Mouse (Mus musculus): ENCODE data around the gene Rpl22. TPM values are rescaled to one million over a fixed set of nuclear protein-coding genes. Genes with fewer than 3 reads are reported as not detected.

Rpl22 gene
- polyA plus RNA-seq (2014; fragmentation: Nextera tagmentation; extraction: Ambion mirVana): 150 and 173 TPM in 2 replicates

DNA sequence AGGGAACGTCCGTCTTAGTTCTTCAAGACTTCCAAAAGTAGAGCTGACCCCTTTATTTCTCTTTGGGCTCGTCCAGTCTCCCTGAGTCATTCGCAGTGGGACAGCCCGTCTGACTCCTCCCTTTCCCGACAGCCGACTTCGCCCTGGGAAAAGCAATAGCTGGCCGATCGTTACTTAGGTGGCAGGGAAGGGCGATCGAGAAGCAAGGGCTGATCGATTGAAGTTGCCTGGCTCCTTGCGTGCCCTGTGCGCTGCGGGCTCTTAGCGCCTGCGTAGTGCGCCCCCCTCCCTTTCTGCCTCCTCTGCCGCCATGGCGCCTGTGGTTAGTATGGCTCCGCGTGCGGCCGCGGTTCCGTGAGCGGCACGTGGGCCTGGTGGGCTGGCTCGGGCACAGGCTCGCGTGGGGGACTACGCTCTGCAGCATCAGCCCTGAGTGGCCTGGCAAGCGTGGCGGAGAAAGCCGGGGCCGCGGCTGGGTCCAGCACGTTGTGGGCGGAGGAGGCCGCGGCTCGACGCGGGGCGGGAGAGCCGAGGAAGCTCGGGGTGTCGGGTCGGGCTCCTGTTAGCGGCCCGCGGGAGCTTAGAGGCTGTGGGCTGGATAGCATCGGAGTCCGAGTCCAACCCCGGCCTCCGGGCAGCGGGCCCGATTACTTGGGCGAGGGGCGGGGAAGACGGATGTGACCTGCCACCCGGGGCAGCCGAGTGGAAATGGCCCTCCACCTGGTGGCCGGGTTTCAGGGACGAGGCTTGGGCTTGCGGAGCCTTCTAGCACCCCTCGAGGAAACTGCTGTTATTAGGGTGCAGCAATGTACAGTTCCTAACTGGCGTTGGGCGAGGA is at the start of gene Rpl22:
Gene Rpl22 (plus strand): TSS at position 169 of the 838 bp plus-strand sequence.
- Histone ChIP-seq H3K4me3 (ENCODE audit: low read depth, low read length) (peak within 1 kb of the TSS; percentile 72), H3K4me1 (ENCODE audit: control insufficient read depth, insufficient read depth, low read length) (peaks cover 10% of the 10 kb centered on the region), H3K27me3 (ENCODE audit: control insufficient read depth, insufficient read depth, low read length) (no peaks in the 10 kb centered on the region; the same call in 1 of the 2 replicates), H3K9ac (replicated peaks; ENCODE audit: low read depth, low read length) (peak within 1 kb of the TSS; percentile 60), H3K36me3 (ENCODE audit: control insufficient read depth, insufficient read depth, low read length) (peaks cover 16% of the 10 kb centered on the region), H3K4me2 (ENCODE audit: low read depth, low read length) (peak within 1 kb of the TSS; percentile 58), H3K9me3 (ENCODE audit: control insufficient read depth, low read length) (no peaks in the 10 kb centered on the region), H3K27ac (ENCODE audit: low read depth, low read length) (peak within 1 kb of the TSS; percentile 67)
- ATAC-seq (ENCODE audit: low read depth): peak; percentile 96
- WGBS: under 1% methylated on average over 66 of the region's 70 CpGs

DNA sequence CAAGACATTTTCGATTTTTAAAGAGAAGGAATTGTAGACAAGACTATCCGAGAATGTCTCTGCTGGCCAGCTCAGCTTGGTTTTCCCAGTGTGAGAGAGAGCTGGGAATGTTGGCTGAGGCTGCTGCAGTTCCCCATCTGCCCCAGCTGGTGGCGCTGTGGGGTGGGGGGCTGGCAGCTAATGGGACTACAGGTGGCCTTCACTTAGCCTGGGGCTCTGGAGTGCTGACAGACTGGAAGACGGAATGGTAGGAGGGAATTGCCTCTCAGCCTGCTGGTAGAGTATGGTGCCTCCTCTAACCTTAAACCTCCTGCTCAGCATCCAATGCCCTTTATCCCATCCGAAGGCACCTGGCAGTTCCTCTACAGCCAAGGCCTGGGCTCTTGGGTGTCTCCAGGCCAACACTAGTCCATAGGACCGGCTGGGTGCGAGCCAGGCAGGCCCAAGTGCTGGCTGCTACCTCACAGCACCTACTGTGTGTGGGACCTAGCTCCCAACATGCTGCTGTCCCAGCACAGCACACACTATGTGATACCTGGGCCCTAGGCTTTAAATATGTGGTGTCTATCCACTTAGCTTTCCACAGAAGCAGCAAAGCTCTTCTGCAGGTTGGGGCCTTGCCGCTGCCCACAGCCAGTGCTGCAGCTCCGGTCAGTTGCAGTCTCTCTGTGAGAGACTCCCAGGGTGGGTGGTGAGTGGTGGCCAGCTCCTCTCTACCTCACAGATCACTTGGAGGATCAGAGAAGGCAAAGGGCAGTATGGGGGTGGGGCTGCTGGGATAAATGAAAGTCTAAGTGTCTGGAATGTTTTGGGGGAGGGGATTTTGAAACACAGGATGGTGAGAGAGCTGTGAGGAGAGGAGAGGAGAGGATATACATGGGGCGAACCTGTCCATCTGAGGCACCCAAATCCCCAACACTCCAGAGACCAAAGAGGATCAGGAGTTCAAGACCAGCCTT is 48.9 kb upstream of the Rpl22 start:
- ATAC-seq (ENCODE audit: low read depth): no peak
- 57% methylated on average over 10 of the region's 10 CpGs for WGBS
- Histone ChIP-seq H3K4me3 (ENCODE audit: low read depth, low read length) (no peak overlapping the region), H3K9me3 (ENCODE audit: control insufficient read depth, low read length) (no peaks in the 10 kb centered on the region), H3K27me3 (ENCODE audit: control insufficient read depth, insufficient read depth, low read length) (peaks cover 30% of the 10 kb centered on the region), H3K4me1 (ENCODE audit: control insufficient read depth, insufficient read depth, low read length) (peaks cover 15% of the 10 kb centered on the region; the same call in 1 of the 2 replicates), H3K36me3 (ENCODE audit: control insufficient read depth, insufficient read depth, low read length) (no peaks in the 10 kb centered on the region), H3K9ac (replicated peaks; ENCODE audit: low read depth, low read length) (no peak overlapping the region), H3K4me2 (ENCODE audit: low read depth, low read length) (no peak overlapping the region), H3K27ac (ENCODE audit: low read depth, low read length) (no peak overlapping the region)

DNA sequence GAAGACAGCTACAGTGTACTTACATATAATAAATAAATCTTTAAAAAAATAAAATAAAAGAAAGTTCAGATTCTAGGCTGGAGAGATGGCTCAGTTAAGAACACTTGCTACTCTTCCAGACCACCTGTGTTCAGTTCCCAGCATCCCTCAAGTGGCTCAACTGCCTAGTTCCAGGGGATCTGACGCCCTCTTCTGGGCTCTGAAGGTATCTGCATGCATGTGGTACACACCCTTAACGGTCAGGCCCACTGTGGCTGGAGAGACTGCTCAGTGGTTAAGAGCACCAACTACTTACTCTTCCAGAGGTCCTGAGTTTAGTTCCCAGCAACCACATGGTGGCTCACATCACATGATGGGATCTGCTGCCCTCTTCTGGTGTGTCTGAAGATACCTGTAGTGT is 47.6 kb upstream of the Rpl22 start:
- H3K9me3 ChIP-seq (ENCODE audit: control insufficient read depth, low read length): no peaks in the 10 kb centered on the region
- H3K9ac ChIP-seq (replicated peaks; ENCODE audit: low read depth, low read length): no peak overlapping the region
- WGBS: 65% methylated on average over 2 of the region's 2 CpGs
- no peaks in the 10 kb centered on the region for H3K36me3 ChIP-seq (ENCODE audit: control insufficient read depth, insufficient read depth, low read length)
- H3K4me2 ChIP-seq (ENCODE audit: low read depth, low read length): no peak overlapping the region
- peaks cover 42% of the 10 kb centered on the region for H3K27me3 ChIP-seq (ENCODE audit: control insufficient read depth, insufficient read depth, low read length)
- ATAC-seq (ENCODE audit: low read depth): no peak
- H3K27ac ChIP-seq (ENCODE audit: low read depth, low read length): no peak overlapping the region
- H3K4me3 ChIP-seq (ENCODE audit: low read depth, low read length): no peak overlapping the region
- peaks cover 17% of the 10 kb centered on the region for H3K4me1 ChIP-seq (ENCODE audit: control insufficient read depth, insufficient read depth, low read length)

GRCm38 (mm10) chr4:152278986-152279385 is 46.6 kb upstream of the Rpl22 start:
- Histone ChIP-seq H3K4me3 (ENCODE audit: low read depth, low read length) (no peak overlapping the region), H3K36me3 (ENCODE audit: control insufficient read depth, insufficient read depth, low read length) (no peaks in the 10 kb centered on the region), H3K9ac (replicated peaks; ENCODE audit: low read depth, low read length) (no peak overlapping the region), H3K9me3 (ENCODE audit: control insufficient read depth, low read length) (no peaks in the 10 kb centered on the region), H3K27ac (ENCODE audit: low read depth, low read length) (no peak overlapping the region), H3K4me2 (ENCODE audit: low read depth, low read length) (no peak overlapping the region), H3K4me1 (ENCODE audit: control insufficient read depth, insufficient read depth, low read length) (peaks cover 15% of the 10 kb centered on the region), H3K27me3 (ENCODE audit: control insufficient read depth, insufficient read depth, low read length) (peaks cover 52% of the 10 kb centered on the region)
- ATAC-seq (ENCODE audit: low read depth): no peak
- 69% methylated on average over 23 of the region's 23 CpGs for WGBS

- Histone ChIP-seq H3K36me3 (ENCODE audit: control insufficient read depth, insufficient read depth, low read length) (no peaks in the 10 kb centered on the region), H3K9ac (replicated peaks; ENCODE audit: low read depth, low read length) (no peak overlapping the region), H3K27me3 (ENCODE audit: control insufficient read depth, insufficient read depth, low read length) (peaks cover 61% of the 10 kb centered on the region), H3K4me1 (ENCODE audit: control insufficient read depth, insufficient read depth, low read length) (peaks cover 14% of the 10 kb centered on the region), H3K4me2 (ENCODE audit: low read depth, low read length) (no peak overlapping the region), H3K27ac (ENCODE audit: low read depth, low read length) (no peak overlapping the region), H3K4me3 (ENCODE audit: low read depth, low read length) (no peak overlapping the region), H3K9me3 (ENCODE audit: control insufficient read depth, low read length) (no peaks in the 10 kb centered on the region)
- no peak for ATAC-seq (ENCODE audit: low read depth)
- 69% methylated on average over 15 of the region's 15 CpGs for WGBS
These were observed 43.9 kb upstream of the Rpl22 start for GRCm38 (mm10) chr4:152281601-152282000.

- ATAC-seq (ENCODE audit: low read depth): no peak
- Histone ChIP-seq H3K4me1 (ENCODE audit: control insufficient read depth, insufficient read depth, low read length) (peaks cover 22% of the 10 kb centered on the region), H3K4me2 (ENCODE audit: low read depth, low read length) (peak overlapping the region; percentile 51), H3K27me3 (ENCODE audit: control insufficient read depth, insufficient read depth, low read length) (peaks cover 72% of the 10 kb centered on the region), H3K27ac (ENCODE audit: low read depth, low read length) (no peak overlapping the region), H3K4me3 (ENCODE audit: low read depth, low read length) (peak overlapping the region; percentile 27), H3K9ac (replicated peaks; ENCODE audit: low read depth, low read length) (peak overlapping the region; percentile 18; the same call in 1 of the 2 replicates), H3K9me3 (ENCODE audit: control insufficient read depth, low read length) (no peaks in the 10 kb centered on the region), H3K36me3 (ENCODE audit: control insufficient read depth, insufficient read depth, low read length) (no peaks in the 10 kb centered on the region)
- WGBS: 19% methylated on average over 27 of the region's 34 CpGs
These were observed 42.8 kb upstream of the Rpl22 start for GRCm38 (mm10) chr4:152282721-152283120.

DNA sequence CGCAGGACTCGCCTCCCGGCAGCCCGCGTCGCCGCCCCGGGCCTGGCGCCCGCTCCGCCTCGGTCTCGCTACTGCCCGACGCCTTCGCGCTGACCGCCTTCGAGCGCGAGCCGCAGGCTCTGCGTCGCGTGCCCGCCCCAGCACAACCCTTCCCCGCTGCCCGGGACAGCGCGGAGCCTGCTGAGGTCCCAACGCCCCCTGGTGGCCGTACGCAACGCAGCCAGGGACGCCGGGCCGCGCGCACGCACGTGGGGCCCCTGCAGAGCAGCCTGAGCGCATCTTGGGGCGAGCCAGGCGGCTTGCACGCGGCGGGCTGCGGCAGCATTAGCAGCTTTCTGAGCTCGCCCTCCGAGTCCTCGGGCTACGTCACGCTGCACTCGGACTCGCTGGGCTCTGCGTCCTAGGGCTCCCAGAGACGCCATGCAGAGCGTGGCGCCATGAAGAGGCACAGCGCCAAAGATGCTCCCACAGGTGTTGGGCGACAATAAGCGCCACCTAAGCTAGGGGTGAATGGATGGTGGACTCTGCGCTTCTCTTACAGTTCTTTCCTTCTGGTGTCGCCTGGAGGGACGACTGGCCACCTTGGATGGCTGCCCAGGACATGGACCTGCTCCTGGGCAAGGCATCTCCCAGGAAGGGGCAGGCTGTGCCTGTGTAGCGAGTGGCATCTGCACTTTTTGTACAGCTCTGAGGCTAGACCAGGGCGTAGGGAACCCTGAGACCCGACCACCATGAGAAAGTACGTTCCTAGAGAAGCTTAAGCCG is 42.2 kb upstream of the Rpl22 start:
- peak; percentile 78 for ATAC-seq (ENCODE audit: low read depth)
- Histone ChIP-seq H3K4me1 (ENCODE audit: control insufficient read depth, insufficient read depth, low read length) (peaks cover 22% of the 10 kb centered on the region), H3K36me3 (ENCODE audit: control insufficient read depth, insufficient read depth, low read length) (no peaks in the 10 kb centered on the region), H3K9me3 (ENCODE audit: control insufficient read depth, low read length) (no peaks in the 10 kb centered on the region), H3K27ac (ENCODE audit: low read depth, low read length) (no peak overlapping the region), H3K27me3 (ENCODE audit: control insufficient read depth, insufficient read depth, low read length) (peaks cover 77% of the 10 kb centered on the region), H3K4me3 (ENCODE audit: low read depth, low read length) (peak overlapping the region; percentile 27), H3K4me2 (ENCODE audit: low read depth, low read length) (peak overlapping the region; percentile 51), H3K9ac (replicated peaks; ENCODE audit: low read depth, low read length) (peak overlapping the region; percentile 18; the same call in 1 of the 2 replicates)
- 7% methylated on average over 50 of the region's 70 CpGs for WGBS

DNA sequence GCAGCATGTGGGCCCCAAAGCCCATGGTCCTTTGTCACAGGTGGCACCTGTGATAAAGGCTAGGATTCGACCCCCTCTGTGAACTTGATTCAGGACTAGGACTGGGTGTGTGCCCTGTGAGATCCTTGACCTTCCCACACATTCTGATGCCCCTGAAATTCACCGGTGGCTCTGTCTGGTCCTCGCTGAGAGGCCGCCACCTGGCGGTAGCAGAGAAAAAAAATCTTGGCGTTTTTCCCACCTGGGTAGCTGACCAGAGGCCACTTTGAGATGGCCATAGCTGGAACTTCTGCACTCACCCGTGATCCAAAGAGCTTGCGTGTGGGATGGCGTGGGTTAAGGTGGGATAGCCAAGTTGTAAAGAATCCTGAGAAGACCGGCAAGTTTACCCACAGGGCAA is 40.0 kb upstream of the Rpl22 start:
- Histone ChIP-seq H3K9ac (replicated peaks; ENCODE audit: low read depth, low read length) (no peak overlapping the region), H3K9me3 (ENCODE audit: control insufficient read depth, low read length) (no peaks in the 10 kb centered on the region), H3K4me1 (ENCODE audit: control insufficient read depth, insufficient read depth, low read length) (peaks cover 30% of the 10 kb centered on the region), H3K27me3 (ENCODE audit: control insufficient read depth, insufficient read depth, low read length) (peaks cover 74% of the 10 kb centered on the region), H3K36me3 (ENCODE audit: control insufficient read depth, insufficient read depth, low read length) (no peaks in the 10 kb centered on the region), H3K4me3 (ENCODE audit: low read depth, low read length) (no peak overlapping the region), H3K4me2 (ENCODE audit: low read depth, low read length) (no peak overlapping the region), H3K27ac (ENCODE audit: low read depth, low read length) (no peak overlapping the region)
- no peak for ATAC-seq (ENCODE audit: low read depth)
- 7% methylated on average over 10 of the region's 10 CpGs for WGBS
